Mouse (Mus musculus) layer of hippocampus, adult 8-10 months (tissue): ENCODE measurements around the gene Kif5c. TPM values are rescaled to one million over a fixed set of nuclear protein-coding genes. Genes with fewer than 3 reads are reported as not detected.

Source experiments
- DNase-seq, 2 experiments: peaks; one replicate each; pipeline ENCODE4 v3.0.0; 2022; ENCODE audit warnings: low spot score in 2 of 2
- total RNA-seq, 4 experiments: library from RNA; stranded (reverse); gene quantifications; 2 replicates each; pipeline ENCODE4 v1.2.4; 2022

Gene Kif5c
- total RNA-seq, 4 experiments from 2014 or later = 460 to 483 (median 462) TPM

GRCm38 (mm10) chr2:49718935-49719850 is 100.1 kb downstream of the Kif5c start:
- no peak for DNase-seq

GRCm38 (mm10) chr2:49719854-49720253 is 100.8 kb downstream of the Kif5c start:
- DNase-seq = no peak

GRCm38 (mm10) chr2:49720343-49720742 is 101.2 kb downstream of the Kif5c start:
- DNase-seq = no peak

GRCm38 (mm10) chr2:49722331-49722730 is 103.2 kb downstream of the Kif5c start:
- no peak for DNase-seq

- DNase-seq = no peak
Measured at GRCm38 (mm10) chr2:49722983-49723382, 103.9 kb downstream of the Kif5c start.

GRCm38 (mm10) chr2:49726672-49727071 is 107.6 kb downstream of the Kif5c start:
- no peak for DNase-seq

- peak; percentile 67 to 70 for DNase-seq
Measured at GRCm38 (mm10) chr2:49727199-49727598, 108.1 kb downstream of the Kif5c start.

GRCm38 (mm10) chr2:49727686-49728085 is 108.6 kb downstream of the Kif5c start:
- no peak for DNase-seq

- no peak for DNase-seq
Measured at GRCm38 (mm10) chr2:49728896-49729610, 110.0 kb downstream of the Kif5c start.

- DNase-seq = no peak
Measured at GRCm38 (mm10) chr2:49729611-49729969, 110.5 kb downstream of the Kif5c start.

- no peak for DNase-seq
Measured at GRCm38 (mm10) chr2:49730183-49730582, 111.1 kb downstream of the Kif5c start.

- DNase-seq = no peak
Measured at GRCm38 (mm10) chr2:49732745-49733655, 113.9 kb downstream of the Kif5c start.

GRCm38 (mm10) chr2:49733656-49734008 is 114.5 kb downstream of the Kif5c start:
- DNase-seq = no peak

- DNase-seq = peak in 1 of 2 experiments; percentile 73
Measured at GRCm38 (mm10) chr2:49734013-49734780, 115.1 kb downstream of the Kif5c start.

GRCm38 (mm10) chr2:49735386-49735785 is 116.3 kb downstream of the Kif5c start:
- DNase-seq = no peak

GRCm38 (mm10) chr2:49739046-49739445 is 119.9 kb downstream of the Kif5c start:
- DNase-seq = no peak

- DNase-seq = no peak
Measured at GRCm38 (mm10) chr2:49741026-49741425, 121.9 kb downstream of the Kif5c start.

GRCm38 (mm10) chr2:49741895-49742734 is 123.0 kb downstream of the Kif5c start:
- DNase-seq = peak in 1 of 2 experiments; percentile 70

- DNase-seq = no peak
Measured at GRCm38 (mm10) chr2:49742919-49743318, 123.8 kb downstream of the Kif5c start.

GRCm38 (mm10) chr2:49743775-49744174 is 124.7 kb downstream of the Kif5c start:
- DNase-seq = no peak
